Mouse (Mus musculus): ENCODE data around the gene Ccnb1.
A peak's percentile ranks its signal among the peaks of the same experiment; 100 is the strongest.
"Not testable (repeated sequence)": the region's sequence is repeated elsewhere in the genome, so short reads cannot be mapped to it uniquely, and the experiment has no call there.

GRCm38 (mm10) chr13:100731462-100732046 lies 54.8 kb downstream of the Ccnb1 start:
- TF ChIP-seq CTCF (IDR thresholded peaks at IDR 0.05; ENCODE audit: low read depth): peak; percentile 42; the same call in 1 of the 2 replicates
- not testable (repeated sequence) for TF ChIP-seq EP300 (optimal IDR thresholded peaks at IDR 0.05)
